Mouse (Mus musculus): ENCODE measurements at regions not wholly inside any gene's neighbourhood (a gene's known extent, or its start where the extent isn't known, plus 50 kb on each side); places are given as distances from the start of the nearest gene placed in this dataset.
A peak's percentile ranks its signal among the peaks of the same experiment; 100 is the strongest.

DNA sequence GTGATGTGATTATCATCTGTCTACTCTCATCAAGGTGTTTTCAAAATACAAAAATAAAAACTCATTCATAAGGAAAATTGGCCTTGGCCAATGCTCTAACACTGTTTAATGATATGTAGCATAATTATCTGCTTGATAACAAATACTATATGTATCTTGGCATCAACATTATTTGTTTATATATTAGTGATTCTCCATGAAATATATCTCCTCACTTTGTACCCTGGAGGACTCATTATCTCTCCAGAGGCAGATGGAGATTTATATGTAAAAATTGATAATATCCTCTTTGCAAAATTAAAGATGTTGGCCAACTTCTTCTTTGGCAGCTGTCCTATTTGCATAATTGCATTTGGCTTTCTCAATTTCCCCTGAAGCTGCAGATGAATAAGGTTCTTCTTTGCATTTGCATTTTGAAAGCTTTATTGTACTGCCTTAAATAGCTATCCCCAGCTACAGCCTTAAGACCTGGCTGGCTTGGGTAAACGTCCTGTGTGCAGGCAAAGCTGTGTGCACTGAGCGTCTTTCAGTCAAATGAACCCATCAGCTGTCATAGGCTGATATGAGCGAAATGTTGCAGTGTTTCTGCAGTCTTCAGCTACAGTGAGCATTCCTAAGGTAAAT lies 124.7 kb upstream of the Otogl start:
- DNase-seq (ENCODE audit: low spot score in 2 of 2): peak; percentile 6 to 41

DNA sequence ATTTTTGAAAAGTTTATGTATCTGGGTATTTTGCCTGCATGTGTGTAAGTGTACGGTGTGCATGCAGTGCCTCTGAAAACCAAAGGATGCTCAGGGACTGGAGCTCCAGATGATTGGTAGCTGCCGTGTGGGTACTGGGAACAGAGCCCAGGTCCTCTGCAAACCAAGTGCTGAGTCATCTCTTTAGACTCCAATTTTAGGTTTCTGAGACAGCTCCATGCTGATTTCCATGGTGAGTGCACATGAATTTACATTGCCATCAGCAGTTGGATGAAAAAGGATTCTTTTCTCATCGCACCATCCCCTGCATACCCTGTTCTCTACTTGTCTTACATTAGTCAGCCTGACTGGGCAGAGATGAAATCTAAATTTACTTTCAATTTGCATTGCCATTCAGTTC lies 122.1 kb upstream of the Otogl start:
- DNase-seq (ENCODE audit: low spot score in 2 of 2): peak; percentile 10 to 18

DNA sequence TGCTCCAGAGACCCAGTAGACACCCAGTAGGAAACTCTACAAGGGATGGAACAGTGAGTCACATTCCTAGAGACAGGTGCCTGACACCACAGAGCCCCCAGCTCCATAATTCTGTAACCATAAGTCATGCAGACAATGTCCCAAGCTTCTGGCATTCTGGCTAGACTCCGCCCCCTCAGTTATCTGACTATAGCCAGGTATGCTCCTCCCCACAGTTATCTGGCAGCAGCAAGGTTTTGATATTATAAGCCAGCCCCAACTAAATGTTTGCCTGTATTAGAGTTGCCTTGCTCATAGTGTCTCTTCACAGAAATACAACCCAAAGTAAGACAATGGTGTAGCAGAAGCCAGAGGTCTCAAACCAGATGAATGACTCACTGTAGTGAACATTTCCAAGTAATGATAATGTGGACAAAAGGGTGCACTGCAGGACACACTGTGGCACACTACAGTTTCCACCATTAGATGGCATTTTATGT lies 121.4 kb upstream of the Otogl start:
- no peak for DNase-seq (ENCODE audit: low spot score in 2 of 2)

- no peak for DNase-seq (ENCODE audit: low spot score in 2 of 2)
Observed at GRCm38 (mm10) chr10:108027506-108027905, 115.6 kb upstream of the Otogl start.

- DNase-seq (ENCODE audit: low spot score in 2 of 2): no peak
Observed at GRCm38 (mm10) chr10:108024227-108024626, 112.3 kb upstream of the Otogl start.

GRCm38 (mm10) chr10:108016552-108016951 lies 104.6 kb upstream of the Otogl start:
- DNase-seq (ENCODE audit: low spot score in 2 of 2): no peak

- DNase-seq (ENCODE audit: low spot score in 2 of 2): no peak
Observed at GRCm38 (mm10) chr10:107994836-107995585, 83.1 kb upstream of the Otogl start.

- no peak for DNase-seq (ENCODE audit: low spot score in 2 of 2)
Observed at GRCm38 (mm10) chr10:107992621-107993020, 80.7 kb upstream of the Otogl start.

GRCm38 (mm10) chr10:107990557-107990956 lies 78.6 kb upstream of the Otogl start:
- DNase-seq (ENCODE audit: low spot score in 2 of 2): no peak

GRCm38 (mm10) chr10:107989913-107990312 lies 78.0 kb upstream of the Otogl start:
- no peak for DNase-seq (ENCODE audit: low spot score in 2 of 2)

GRCm38 (mm10) chr10:107982632-107983031 lies 70.7 kb upstream of the Otogl start:
- DNase-seq (ENCODE audit: low spot score in 2 of 2): no peak

- DNase-seq (ENCODE audit: low spot score in 2 of 2): no peak
Observed at GRCm38 (mm10) chr10:107982082-107982481, 70.1 kb upstream of the Otogl start.

DNA sequence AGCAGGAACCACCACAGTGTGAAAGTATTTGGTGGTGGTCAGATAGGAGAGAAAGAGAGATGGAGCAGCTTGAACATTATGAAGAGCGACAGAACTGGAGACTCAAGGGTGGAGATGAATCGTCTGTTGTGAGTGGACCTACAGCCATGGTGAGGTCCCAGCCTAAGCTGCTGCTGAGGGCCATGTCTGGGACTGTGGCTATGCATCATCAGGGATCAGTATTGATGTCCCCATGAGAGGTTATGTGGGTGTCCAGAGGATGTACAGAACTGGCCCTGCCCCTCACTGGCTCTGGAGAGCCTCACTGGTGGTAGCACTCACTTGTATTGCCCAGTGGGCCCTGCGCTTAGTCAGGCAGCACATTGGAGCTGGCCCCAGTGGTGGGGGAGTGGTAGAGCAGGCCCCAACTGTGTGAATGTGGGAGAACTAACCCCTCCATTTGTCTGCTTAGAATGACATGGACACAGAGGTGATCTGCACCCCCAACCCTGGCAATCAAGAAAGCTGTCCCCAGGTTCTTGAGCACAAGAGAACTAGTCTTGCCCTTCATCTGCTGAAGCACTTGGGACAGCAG lies 64.5 kb upstream of the Otogl start:
- no peak for DNase-seq (ENCODE audit: low spot score in 2 of 2)

DNA sequence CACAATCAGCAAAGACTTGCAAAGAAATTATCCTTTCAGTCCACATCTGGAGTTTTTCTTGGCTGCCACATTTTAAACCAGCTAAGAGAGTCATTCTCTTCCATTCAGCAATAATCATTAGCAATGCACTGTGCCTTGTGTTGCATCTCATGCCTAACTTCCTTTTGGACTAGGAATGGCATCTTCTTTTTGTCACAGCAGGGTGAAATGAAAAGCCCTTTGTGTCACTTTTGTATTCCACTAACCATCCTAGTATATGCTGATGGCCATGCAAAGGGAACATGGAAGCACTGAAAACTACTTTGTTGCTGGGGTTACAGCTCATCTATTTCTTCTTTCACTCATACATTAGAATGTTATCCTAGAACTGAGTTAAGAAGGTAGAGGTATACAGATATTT lies 59.8 kb upstream of the Otogl start:
- no peak for DNase-seq (ENCODE audit: low spot score in 2 of 2)

- DNase-seq (ENCODE audit: low spot score in 2 of 2): no peak
Observed at GRCm38 (mm10) chr10:107966996-107967395, 55.1 kb upstream of the Otogl start.

- DNase-seq (ENCODE audit: low spot score in 2 of 2): no peak
Observed at GRCm38 (mm10) chr10:107964022-107964421, 52.1 kb upstream of the Otogl start.

DNA sequence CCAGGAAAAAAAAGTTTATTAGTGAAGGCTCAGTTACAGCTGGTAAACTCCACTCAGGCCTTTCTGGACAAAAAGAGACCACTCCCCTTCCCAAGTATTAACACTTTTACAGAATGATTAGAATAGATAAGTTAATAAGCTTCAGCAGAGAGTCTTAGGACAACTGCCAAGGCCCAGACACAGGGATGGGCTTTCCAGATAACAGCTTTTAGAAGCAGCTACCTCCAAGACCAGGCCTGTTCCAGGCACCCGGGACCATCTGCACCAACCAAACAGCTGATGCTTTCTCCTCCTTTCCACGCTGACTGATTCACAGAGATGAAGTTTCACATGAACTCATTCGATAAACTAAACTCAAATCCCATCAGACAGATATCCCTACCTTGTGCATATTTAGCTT lies 50.2 kb upstream of the Otogl start:
- no peak for DNase-seq (ENCODE audit: low spot score in 2 of 2)
